Mouse (Mus musculus) megakaryocyte progenitor cell, adult 5-6 weeks (primary cell): Measurements from ENCODE around the gene Dgkg. TPM values are rescaled to one million over a fixed set of nuclear protein-coding genes. Genes with fewer than 3 reads are reported as not detected.

Experiments
- ATAC-seq: replicated peaks from 2 replicates; pipeline ENCODE4 v1.8.0; 2016; ENCODE audit warnings: mild to moderate bottlenecking, moderate TSS enrichment, inconsistent platforms; ENCODE audit not compliant: poor library complexity
- total RNA-seq, 2 experiments: library from RNA; stranded (forward) in 1 of 2; stranded (reverse) in 1 of 2; fragments of 157-497, 149-512 nt in 1 of 2; fragments of 200-1000 nt in 1 of 2; gene quantifications; 2 replicates each; pipeline versions ENCODE4 v1.2.3 to v1.2.4; 2015 to 2017

The Dgkg gene
- total RNA-seq, 2 experiments from 2014 or later, result 14.0 to 18.8 TPM

DNA sequence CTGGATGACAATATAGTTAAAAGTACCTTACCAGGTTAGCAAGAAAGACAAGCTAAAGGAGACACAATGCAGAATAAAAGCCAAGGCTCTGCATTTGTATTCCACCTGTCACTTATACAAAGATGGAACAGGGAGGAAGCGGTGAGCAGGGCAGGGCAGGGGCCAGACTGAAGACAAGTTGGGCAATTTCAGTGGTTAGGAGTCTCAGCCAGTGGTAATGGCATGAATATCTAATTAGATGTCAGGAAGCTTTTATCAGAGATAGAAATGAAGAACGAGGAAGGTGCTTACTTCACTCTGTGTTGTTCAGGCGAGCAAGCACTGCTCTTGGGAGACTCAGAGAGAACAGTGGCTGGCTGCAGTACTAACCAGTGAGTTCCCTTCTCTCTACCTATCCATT lies 5.8 kb downstream of the Dgkg start:
- peak; percentile 72 for ATAC-seq

DNA sequence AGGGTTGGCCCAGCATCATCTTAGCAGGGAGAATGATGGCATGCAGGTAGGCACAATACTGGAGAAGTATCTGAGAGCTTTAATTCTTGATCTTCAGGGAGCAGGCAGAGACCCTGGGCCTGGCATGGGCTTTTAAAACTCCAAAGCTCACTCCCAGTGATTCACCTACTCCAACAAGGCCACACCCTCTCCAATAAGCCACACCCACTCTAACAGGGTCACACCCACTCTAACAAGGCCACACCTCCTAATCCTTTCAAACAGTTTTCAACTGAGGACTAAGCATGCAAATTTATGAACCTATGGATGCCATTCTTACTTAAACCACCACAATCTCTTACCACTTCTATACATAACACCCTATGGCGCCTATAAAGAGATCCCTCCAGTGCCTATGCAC lies 11.8 kb downstream of the Dgkg start:
- ATAC-seq, result no peak

DNA sequence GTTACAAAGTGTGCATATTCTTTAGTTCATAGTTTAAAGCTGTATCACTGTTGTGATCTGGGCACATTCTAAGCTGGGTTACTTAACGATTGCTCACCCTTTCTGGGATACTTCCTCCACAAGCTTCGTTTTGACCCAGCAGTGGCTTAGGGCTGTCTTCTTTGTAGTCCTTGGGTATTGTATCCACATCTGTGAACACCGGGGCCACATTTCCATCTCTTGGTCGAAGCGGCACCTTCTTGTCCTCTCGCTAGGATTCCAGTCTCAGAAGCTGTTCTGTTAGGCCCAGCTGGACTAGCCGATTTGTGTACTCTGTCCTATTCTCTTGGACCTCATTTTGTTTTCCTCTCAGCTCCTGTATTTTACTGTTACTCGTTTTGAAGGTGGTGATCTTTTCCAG lies 13.6 kb downstream of the Dgkg start:
- ATAC-seq, result no peak

DNA sequence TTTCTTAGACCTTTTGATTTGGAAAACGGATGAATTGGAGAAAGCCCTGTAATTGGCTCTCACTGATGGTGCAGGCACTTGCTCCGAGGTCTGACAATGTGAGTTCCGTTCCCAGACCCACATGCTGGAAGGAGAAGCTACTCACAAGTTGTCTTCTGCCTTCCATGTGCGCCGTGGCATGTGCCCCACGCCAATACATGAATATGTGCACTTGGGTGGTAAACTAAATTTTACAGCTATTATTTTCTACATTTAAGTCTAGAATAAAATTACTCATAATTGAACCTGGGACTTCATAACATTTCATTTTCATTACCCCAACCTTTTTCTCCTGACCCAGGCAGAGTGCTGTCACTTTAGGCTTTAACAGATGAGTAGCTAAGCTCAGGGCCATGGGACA lies 14.1 kb downstream of the Dgkg start:
- ATAC-seq, result no peak

DNA sequence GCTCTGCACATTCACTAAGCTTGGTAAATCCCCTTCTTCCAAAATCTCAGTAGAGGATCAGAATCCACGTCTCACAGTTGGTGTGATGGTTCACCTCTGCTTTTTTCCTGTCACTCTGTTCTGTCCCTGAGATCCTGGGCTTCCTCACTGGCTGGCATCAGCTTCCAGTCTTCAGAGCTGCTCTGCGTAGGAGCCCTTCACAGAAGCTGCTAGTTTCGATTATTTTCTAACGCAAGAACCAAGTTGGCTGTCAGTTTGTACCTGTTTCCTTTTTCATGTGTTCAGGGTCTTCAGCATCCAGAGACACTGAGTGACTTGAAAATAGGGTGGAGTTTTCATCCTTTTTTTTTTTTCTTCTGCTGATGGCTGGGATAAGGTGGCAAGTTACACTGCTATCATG lies 15.0 kb downstream of the Dgkg start:
- no peak for ATAC-seq

DNA sequence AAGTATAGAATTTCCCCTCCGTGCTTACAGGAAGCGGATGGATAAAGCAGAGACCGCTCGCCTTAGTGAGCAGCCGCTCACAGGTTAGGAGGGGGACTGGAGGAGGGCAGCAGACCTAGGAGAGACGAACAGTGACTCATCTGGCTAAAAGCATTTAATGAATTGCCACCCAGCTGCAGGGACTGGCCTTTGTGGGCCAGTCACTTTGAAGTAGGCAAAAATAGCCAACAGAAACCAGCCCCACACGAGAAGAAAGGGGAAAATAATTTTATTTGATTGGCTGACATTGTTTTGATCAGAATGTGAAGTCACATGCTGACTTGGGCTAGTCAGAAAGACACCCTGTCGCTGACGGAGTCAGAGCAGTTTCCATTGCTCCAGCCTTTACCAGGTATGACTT lies 15.4 kb downstream of the Dgkg start:
- ATAC-seq, result no peak

DNA sequence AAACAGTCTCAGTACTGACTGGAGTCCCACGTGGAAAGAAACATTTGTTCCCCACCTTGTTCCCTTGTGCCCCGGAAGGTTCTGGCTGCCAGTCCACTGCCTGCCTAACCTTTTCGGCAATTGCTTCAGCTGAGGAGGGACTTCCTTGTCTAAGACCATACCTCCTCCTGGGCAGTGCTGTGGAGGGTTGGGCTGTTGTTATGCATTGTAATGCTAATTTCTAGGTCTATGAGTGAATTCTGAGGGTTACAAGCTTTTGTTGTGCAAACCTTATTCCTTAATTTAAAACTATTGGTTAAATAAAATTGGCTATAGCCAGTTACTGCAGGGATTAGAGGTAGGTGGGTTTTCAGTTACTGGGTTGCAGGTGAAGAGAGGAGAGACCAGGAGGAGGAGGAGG lies 19.7 kb downstream of the Dgkg start:
- ATAC-seq, result no peak

DNA sequence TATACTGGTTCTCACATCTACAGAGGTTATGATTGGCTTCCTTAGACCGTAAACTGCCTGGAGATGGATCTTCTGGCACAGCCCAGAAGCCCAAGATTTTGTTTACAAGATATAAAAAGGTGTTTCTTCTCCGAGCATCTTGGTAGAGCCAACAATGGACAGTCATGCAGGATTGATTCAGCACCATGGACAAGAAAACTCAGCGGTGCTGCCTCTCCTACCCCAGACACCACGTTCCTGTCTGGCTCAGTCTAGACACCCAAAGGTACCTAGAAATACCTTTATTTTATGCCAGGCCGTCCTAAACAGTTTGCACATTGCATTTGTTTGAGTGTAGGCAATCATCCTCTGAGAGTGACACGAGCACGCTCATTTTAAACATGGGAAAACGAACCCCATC lies 21.3 kb downstream of the Dgkg start:
- no peak for ATAC-seq

DNA sequence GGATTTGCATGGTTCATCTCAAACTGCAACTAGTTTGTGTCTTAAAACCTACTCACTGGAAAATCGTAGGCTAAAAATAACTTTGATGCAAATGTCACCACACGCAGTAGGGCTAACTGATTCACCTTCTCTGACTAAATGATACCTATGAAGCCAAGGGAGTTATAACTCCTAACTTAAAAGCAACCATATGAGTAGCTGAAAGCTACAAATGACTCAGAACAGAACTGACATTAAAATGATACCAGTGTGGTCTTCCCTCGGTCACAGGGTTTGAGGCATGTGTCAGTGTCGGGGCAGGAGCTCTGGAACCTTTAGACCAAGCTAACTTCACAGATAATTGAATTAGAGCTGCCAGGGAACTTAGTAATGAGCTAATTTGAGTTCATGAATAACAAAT lies 24.0 kb downstream of the Dgkg start:
- no peak for ATAC-seq

DNA sequence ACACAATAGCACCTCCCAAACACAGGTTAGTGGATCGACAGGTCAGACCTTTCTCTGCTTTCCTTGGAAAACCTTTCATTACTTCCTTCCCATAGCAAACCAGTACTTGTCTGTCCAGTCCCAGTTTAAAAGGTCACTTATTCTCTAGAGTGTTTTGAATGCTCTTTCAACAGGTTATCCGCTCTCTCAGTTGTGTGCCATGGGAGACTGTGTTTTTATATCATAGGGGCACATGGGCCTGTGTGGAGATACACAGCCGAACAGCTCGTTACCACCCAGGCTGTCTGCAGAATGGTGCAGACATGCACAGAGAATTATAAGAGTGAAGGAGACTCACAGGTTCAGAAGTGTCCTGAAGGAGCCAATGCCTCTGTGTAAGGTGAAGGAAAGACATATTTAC lies 26.7 kb downstream of the Dgkg start:
- ATAC-seq, result no peak

DNA sequence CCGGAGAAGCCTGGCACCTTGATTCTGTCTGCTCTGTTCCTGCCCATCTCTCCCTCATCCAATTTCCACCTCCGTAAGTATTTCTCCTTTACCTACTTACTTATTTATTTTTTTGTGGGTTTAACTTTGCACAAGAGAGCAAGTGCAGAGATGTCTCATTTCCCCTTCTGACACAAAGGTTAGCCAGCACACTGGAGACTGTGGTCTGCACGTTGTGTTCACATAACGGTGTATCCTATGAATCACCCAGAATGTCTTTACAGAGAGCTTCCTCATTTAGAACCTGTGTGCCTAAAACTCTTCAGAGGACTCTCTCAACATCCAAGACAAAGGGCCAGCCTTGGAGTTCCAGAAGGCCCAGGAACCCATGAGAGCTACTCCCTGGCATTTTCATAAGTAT lies 27.1 kb downstream of the Dgkg start:
- peak; percentile 99 for ATAC-seq

DNA sequence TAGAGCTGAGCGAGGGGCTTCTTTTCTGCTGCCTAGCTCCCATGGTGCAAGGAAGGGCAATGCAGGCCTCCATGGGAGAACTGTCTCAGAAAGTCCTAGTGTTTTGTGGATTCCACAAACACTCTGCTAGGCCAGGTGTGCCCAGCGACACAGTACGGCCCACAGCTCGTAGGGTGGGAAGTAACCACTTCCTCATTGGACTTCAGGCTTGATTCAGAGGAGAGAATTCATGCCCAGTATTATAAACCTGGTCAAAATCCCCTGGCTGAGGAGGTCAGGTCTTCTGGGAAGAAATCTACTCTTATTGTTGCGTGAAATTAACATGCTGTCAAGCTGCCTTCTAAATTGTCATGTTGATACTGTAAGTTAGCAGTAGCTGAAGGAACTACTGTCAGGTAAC lies 31.0 kb downstream of the Dgkg start:
- ATAC-seq, result peak; percentile 45; the same call in 1 of the 2 replicates

DNA sequence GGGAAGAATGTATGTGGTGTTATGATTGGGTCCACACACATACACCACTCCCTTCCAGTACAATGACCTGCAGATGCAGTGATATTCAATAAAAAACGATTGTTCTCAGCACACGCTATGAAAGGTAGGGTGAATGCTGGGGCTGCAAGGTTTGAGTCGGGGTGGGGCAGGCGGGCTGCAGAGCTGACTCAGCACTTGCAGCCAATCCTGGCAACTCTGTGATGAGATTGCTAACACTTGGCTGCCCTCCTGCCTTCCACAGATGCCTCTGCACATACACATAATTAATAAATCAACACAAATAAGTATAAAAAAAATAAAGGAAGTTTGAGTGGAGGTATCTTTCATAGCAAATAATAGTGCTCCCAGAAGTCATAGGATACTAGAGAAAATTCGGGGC lies 31.6 kb downstream of the Dgkg start:
- no peak for ATAC-seq

DNA sequence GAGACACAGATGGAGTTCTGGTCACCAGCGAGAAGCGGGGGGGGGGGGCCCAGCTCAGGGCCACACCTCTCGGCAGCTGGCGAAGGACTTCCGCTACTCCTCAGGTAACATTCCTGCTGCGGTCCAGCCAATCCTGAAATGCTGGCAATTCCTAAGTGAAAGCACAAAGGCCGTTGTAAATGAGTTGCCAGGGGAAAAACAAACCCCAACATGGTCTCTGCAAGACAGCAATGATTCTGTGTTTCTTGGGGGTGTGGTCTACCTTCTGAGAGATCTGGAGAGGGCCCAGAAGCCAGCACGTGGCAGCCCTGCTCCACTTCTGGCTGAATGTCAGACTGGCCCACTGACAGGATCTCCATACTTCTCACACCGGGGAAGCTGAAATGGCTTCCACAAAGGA lies 34.7 kb downstream of the Dgkg start:
- ATAC-seq, result no peak

DNA sequence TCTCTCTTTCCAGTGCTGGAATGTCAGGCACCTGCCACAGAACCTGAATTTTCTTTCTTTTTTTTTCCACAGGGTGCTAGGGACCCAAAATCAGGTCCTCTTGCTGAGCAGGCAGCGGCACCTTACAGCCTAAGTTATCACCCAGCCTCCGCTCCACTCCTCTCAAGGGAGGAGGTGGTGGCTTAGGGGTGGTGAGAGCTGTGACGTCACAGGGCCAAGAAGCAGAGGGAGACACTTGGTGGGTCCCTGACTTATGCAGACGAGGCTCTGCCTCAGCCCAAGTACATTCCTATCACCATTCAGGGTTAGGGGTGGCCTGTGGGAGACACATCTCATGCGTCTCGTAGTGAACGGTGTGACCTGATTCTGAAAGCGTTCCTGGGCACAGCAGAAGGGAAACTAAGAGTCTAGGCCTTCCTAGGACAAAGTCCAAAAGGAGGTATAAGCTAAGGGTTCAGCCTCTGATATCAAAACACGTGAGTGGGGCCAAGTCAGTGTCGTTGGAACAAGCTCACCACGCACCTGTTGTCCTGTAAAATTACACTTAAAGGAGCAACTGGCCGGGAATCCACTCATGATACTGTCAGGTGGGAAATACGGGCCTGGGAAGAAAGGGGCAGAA lies 35.6 kb downstream of the Dgkg start:
- no peak for ATAC-seq

DNA sequence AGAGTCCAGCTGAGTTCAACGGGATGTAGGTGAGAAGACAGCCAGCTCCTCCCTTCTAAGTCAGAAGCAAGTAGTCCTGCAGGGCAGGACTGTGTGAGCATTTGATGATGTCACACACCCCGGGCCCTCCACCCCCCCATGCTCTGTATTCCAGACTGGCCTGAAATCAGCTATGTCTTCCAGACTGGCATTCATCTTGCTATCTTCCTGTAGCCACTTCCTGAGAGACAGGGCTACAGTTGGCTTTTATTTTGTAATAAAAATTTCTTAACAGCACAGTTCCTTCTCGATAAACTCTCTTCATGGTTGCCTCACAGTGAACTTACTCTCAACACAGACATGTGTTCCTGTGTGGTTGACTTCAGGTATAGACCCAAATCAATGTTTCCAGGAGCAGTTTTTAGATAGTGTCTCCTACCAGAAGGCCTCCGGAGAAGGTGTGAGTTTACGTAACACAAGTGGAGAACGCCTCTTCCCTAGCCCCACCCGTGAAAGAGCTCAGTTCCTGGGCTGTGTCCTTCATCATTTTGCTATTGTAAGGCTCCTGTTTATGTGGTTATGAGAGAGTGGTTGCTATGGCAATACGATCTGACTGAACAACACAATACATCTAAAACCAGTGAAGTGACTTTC lies 38.5 kb downstream of the Dgkg start:
- peak; percentile 78 for ATAC-seq

DNA sequence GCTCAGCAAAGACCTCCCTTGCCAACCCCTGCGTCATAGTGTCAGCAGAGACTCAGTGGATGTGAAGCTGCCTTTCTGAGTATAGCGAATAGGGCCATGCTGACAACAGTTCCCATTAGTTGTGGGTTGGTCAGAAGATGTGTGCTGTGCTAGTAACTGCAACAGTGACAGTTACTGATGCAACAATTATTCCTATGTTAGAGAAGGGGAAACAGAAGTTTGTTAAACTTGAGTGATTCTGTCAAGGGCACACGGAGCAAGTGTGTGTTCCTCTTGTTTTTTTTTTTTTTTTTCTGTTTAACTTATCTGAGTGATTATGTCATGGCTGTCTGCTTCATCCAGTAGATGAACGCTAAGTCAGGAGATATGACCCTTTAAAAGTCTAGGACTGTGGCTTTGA lies 41.2 kb downstream of the Dgkg start:
- ATAC-seq, result peak; percentile 81

DNA sequence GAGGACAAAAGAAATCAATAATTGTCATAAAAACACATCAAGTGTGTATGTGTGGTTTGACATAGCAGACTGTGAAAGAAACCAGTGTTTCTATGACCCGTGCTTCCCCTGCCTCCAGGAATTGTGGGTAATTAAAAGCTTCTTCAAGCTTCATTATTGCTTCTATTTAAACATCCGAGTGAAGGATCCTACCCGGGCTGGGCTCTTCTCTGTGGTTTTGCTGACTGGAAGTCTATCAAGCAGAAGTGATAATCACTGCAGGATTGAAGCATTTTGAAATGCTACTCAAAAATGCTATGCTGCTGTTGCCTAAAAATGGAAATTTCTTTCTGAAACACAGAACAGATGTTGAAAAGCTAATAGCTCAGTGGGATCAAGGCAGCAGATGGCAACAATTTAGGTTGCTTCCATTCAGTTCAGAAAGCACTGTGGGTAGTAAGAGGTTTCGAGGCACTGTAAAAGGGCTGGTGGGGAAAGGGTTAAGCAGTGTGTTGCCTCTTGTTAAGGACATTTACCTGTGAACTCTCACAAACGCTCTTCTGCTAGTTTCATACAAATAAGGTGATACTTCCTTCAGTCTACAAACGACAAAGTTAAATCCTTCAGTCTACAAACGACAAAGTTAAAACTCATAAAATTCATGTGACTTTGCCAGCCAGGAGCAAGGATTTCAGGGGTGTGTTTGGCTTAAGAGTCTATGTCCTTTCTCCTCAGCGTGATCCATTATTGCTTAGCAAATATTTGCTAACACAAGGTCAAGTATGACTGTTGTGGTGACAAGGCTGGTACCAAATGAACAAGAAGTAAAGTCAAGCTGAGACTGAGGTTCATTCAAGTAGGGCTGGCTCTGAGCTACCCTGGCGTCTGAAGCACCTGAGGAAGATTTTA lies 43.6 kb downstream of the Dgkg start:
- no peak for ATAC-seq

DNA sequence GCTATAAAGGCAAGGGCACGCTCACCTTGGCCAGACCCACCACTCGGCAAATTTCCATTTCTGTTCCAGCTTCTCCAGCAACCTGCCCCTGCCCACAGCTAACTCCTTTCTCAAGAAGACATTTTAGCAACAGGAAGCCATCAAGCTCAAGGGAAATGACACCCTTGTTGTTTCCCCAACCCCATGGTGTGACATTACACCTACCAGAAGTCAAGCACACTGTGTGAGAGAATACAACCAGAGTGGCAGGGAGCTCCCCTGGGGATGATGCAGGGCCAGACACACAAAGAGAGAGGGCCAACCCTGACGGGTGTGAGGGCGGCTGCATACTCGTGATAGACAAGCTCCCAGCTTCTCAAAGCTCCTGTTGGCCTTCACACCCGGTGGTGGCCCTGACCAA lies 49.0 kb downstream of the Dgkg start:
- no peak for ATAC-seq

DNA sequence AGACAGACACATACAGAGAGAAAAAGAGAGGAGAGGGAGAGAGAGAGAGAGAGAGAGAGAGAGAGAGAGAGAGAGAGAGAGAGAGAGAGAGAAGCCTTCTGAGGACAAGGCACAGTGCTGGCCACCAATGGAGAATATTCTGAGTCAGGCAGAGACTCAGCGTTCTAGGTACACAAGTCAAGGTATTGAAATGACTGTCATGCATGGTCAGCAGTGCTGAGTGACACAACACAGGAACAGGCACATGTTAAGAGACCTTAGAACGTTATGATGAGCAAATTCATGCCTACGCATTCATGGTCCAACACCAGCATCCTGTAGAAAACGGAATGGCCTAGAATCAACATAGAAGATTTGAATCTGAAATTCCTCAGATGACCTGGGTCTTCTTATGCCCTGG lies 50.0 kb downstream of the Dgkg start:
- ATAC-seq, result no peak

DNA sequence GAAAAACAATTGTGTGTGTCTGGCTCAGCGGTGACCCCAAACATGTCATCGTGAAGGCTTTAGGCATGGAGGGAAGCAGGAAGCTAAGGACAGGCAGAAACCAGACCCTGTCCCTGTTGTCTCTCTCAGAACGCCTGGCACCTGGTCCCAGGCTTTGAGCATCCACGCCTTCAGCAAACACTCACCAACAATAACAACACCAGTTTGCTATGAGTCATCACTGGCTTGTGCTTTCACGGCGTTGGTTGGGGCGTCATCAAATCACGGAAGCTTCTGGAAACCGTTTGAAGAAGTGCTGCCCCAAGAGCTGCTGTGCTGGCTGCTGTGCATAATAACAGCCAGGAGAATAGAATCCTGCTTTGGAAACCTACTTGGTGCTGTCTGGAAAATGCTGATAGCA lies 54.6 kb downstream of the Dgkg start:
- ATAC-seq, result no peak

DNA sequence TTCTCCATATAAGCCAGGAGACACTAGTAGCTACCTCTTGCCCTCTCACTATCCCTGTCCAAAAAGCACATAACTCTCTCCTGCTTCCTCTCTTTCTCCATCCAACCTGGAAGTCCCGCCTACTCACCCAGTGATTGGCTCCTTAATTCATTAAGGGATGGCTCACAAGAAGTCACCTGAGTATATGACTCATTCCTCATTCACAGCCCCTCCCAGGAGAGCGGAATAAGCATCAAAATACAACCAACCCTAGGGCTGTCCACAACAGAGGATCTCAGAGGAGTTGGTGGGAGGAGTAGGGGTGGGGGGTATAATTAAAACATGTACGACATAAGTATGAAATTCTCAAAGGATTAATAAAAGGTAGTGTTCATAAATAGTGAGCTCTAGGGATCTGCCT lies 55.3 kb downstream of the Dgkg start:
- ATAC-seq, result no peak
